Comparison of ENCODE assay signal across 9 mouse cellular contexts in genomic region chr13:72365534-72366271, GRCm38 (mm10).
DNase-seq lines count a peak whose midpoint lies in the region; ATAC-seq and TF ChIP-seq lines count a peak whose summit lies in the region.
"Had no signal": no experiment of that assay in that cellular context is flagged by ENCODE, and none has a peak within 500 bp of the region (broad histone marks: within the 10 kb centered on the region; RNA-seq: fewer than 3 reads in every experiment).

No protein-coding gene starts in this region.

- H3K36me3 ChIP-seq in heart, embryonic 12.5 days, result no peaks in the 10 kb centered on the region
- H3K36me3 ChIP-seq in forebrain, embryonic 13.5 days (ENCODE audit: poor library complexity, severe bottlenecking), result no peaks in the 10 kb centered on the region
- H3K36me3 ChIP-seq in limb, embryonic 15.5 days, result no peaks in the 10 kb centered on the region

- WGBS in heart, embryonic 12.5 days, result 12% methylated on average over 24 of the region's 24 CpGs
- 6% methylated on average over 24 of the region's 24 CpGs for WGBS in forebrain, embryonic 13.5 days
- 9% methylated on average over 24 of the region's 24 CpGs for WGBS in limb, embryonic 15.5 days

- H3K4me1 ChIP-seq in heart, embryonic 12.5 days (replicated peaks), result peaks cover 48% of the 10 kb centered on the region
- peaks cover 10% of the 10 kb centered on the region for H3K4me1 ChIP-seq in forebrain, embryonic 13.5 days
- H3K4me1 ChIP-seq in limb, embryonic 15.5 days, result peaks cover 11% of the 10 kb centered on the region

- H3K4me3 ChIP-seq in heart, embryonic 12.5 days, result no peak overlapping the region
- H3K4me3 ChIP-seq in forebrain, embryonic 13.5 days, result peak overlapping the region; percentile 6; the same call in 1 of the 2 replicates
- 0 out of 2 replicates have a peak overlapping the region, but pooled peaks have one; percentile 4 for H3K4me3 ChIP-seq in limb, embryonic 15.5 days

- H3K27me3 ChIP-seq in heart, embryonic 12.5 days (replicated peaks), result peaks cover 78% of the 10 kb centered on the region
- peaks cover 96% of the 10 kb centered on the region for H3K27me3 ChIP-seq in forebrain, embryonic 13.5 days
- peaks cover 59% of the 10 kb centered on the region for H3K27me3 ChIP-seq in limb, embryonic 15.5 days

- H3K27ac ChIP-seq in heart, embryonic 12.5 days (ENCODE audit: poor library complexity, severe bottlenecking), result no peak overlapping the region
- no peak overlapping the region for H3K27ac ChIP-seq in forebrain, embryonic 13.5 days
- no peak overlapping the region for H3K27ac ChIP-seq in limb, embryonic 15.5 days

- TF ChIP-seq POLR2A in brain, embryonic 14.5 days (IDR thresholded peaks at IDR 0.05; ENCODE audit: borderline replicate concordance, extremely low read depth, insufficient read depth, insufficient read length, poor library complexity, severe bottlenecking), result no peak

- no peak for TF ChIP-seq CTCF in brain, embryonic 14.5 days (IDR thresholded peaks at IDR 0.05; ENCODE audit: borderline replicate concordance, extremely low read depth, insufficient read depth, insufficient read length)

- H3K9me3 ChIP-seq in heart, embryonic 12.5 days (replicated peaks), result no peaks in the 10 kb centered on the region
- H3K9me3 ChIP-seq in forebrain, embryonic 13.5 days (replicated peaks), result no peaks in the 10 kb centered on the region
- no peaks in the 10 kb centered on the region for H3K9me3 ChIP-seq in limb, embryonic 15.5 days

- H3K9ac ChIP-seq in heart, embryonic 12.5 days, result peak overlapping the region; percentile 35; the same call in 1 of the 2 replicates
- no peak overlapping the region for H3K9ac ChIP-seq in forebrain, embryonic 13.5 days
- H3K9ac ChIP-seq in limb, embryonic 15.5 days, result no peak overlapping the region

- ATAC-seq in heart, embryonic 12.5 days (ENCODE audit: insufficient number of reproducible peaks, low FRiP score), result no peak
- ATAC-seq in forebrain, embryonic 13.5 days, result peak; percentile 53; the same call in 1 of the 2 replicates
- no peak for ATAC-seq in limb, embryonic 15.5 days (ENCODE audit: insufficient number of reproducible peaks, low FRiP score, low TSS enrichment, low read depth)
- no peak for ATAC-seq in frontal cortex, adult (ENCODE audit: low TSS enrichment)

- peak overlapping the region; percentile 35 for H3K4me2 ChIP-seq in heart, embryonic 12.5 days
- peak overlapping the region; percentile 38 for H3K4me2 ChIP-seq in forebrain, embryonic 13.5 days
- H3K4me2 ChIP-seq in limb, embryonic 15.5 days, result peak overlapping the region; percentile 31

- DNase-seq in heart, adult 8-10 months (ENCODE audit: low spot score), result no peak
- DNase-seq in brain, embryonic 14.5 days (ENCODE audit: low read depth), result peak; percentile 76
- DNase-seq in gastrocnemius, postnatal 10 days, result no peak
- DNase-seq in urinary bladder, postnatal 25 days (ENCODE audit: low spot score), result no peak
- DNase-seq: gastrocnemius, postnatal 14 days had no signal
